Mouse (Mus musculus) embryonic facial prominence, embryonic 10.5 days (tissue): ENCODE results near the gene Doc2b. TPM values are rescaled to one million over a fixed set of nuclear protein-coding genes. Genes with fewer than 3 reads are reported as not detected.

ENCODE experiments used
- DNase-seq: peaks from one replicate; pipeline ENCODE4 v3.0.0-alpha.2; 2017; ENCODE audit warnings: low spot score
- H3K27ac ChIP-seq: fragments of 300-500 bp; sonication (generic); replicated peaks from 2 replicates; pipeline ENCODE4 v1.5.1; 2016; ENCODE audit warnings: mild to moderate bottlenecking
- H3K27me3 ChIP-seq: fragments of 300-500 bp; sonication (generic); replicated peaks from 2 replicates; pipeline ENCODE4 v1.6.1; 2016; ENCODE audit warnings: low read depth, mild to moderate bottlenecking; ENCODE audit not compliant: poor library complexity, severe bottlenecking
- H3K36me3 ChIP-seq: fragments of 300-500 bp; sonication (generic); replicated peaks from 2 replicates; pipeline ENCODE4 v1.6.1; 2016; ENCODE audit warnings: mild to moderate bottlenecking, moderate library complexity
- H3K4me1 ChIP-seq: fragments of 300-500 bp; sonication (generic); 2 replicates; pipeline ENCODE4 v1.6.1; 2016
- H3K4me3 ChIP-seq: fragments of 300-500 bp; sonication (generic); 2 replicates; pipeline ENCODE4 v1.5.1; 2016; ENCODE audit warnings: mild to moderate bottlenecking, moderate library complexity
- H3K9me3 ChIP-seq: fragments of 300-500 bp; sonication (generic); 2 replicates; pipeline ENCODE4 v1.6.1; 2016; ENCODE audit warnings: mild to moderate bottlenecking
- WGBS: fragments of 180-500 bp; shearing (Covaris S2); methylation state at CpG from one replicate; pipeline ENCODE4 v1.1.7; 2016; 5-methylcytosine and 5-hydroxymethylcytosine counted together
- polyA plus RNA-seq: library from polyadenylated mRNA; unstranded; fragments of >200 nt; fragmentation: Nextera tagmentation; extraction: Ambion mirVana; gene quantifications from 2 replicates; pipeline ENCODE4 v1.2.1, GENCODE M21; 2016

Doc2b gene
- 0.22 and 0.28 TPM in 2 replicates for polyA plus RNA-seq

- H3K27ac ChIP-seq: peak within 1 kb of the TSS; percentile 72
- WGBS: 5% methylated on average over 37 of the region's 37 CpGs
- H3K4me3 ChIP-seq: peak within 1 kb of the TSS; percentile 56
- no peaks in the 10 kb centered on the region for H3K9me3 ChIP-seq
- H3K27me3 ChIP-seq: peaks cover 88% of the 10 kb centered on the region
- DNase-seq: peak; percentile 65
- peaks cover 22% of the 10 kb centered on the region for H3K4me1 ChIP-seq
- H3K36me3 ChIP-seq: no peaks in the 10 kb centered on the region
Measured at GRCm38 (mm10) chr11:75796029-75796445, at the start of gene Doc2b. TSS of gene Doc2b (minus strand) at chr11:75796049.

GRCm38 (mm10) chr11:75842904-75843619 lies 47.2 kb upstream of the Doc2b start:
- Histone ChIP-seq H3K36me3 (no peaks in the 10 kb centered on the region), H3K9me3 (no peaks in the 10 kb centered on the region), H3K27ac (peak overlapping the region; percentile 5), H3K4me1 (peaks cover 59% of the 10 kb centered on the region), H3K27me3 (peaks cover 15% of the 10 kb centered on the region), H3K4me3 (no peak overlapping the region)
- peak; percentile 57 for DNase-seq
- 55% methylated on average over 4 of the region's 4 CpGs for WGBS

GRCm38 (mm10) chr11:75841503-75841902 lies 45.7 kb upstream of the Doc2b start:
- H3K4me3 ChIP-seq: no peak overlapping the region
- H3K36me3 ChIP-seq: no peaks in the 10 kb centered on the region
- no peaks in the 10 kb centered on the region for H3K9me3 ChIP-seq
- 0 out of 2 replicates have a peak overlapping the region, but pooled peaks have one; percentile 24 for H3K27ac ChIP-seq
- DNase-seq: no peak
- WGBS: 69% methylated on average over 3 of the region's 3 CpGs
- peaks cover 15% of the 10 kb centered on the region for H3K27me3 ChIP-seq
- peaks cover 55% of the 10 kb centered on the region for H3K4me1 ChIP-seq

GRCm38 (mm10) chr11:75839536-75840430 lies 43.9 kb upstream of the Doc2b start:
- WGBS: 81% methylated on average over 12 of the region's 12 CpGs
- H3K9me3 ChIP-seq: no peaks in the 10 kb centered on the region
- no peaks in the 10 kb centered on the region for H3K36me3 ChIP-seq
- no peak overlapping the region for H3K4me3 ChIP-seq
- DNase-seq: no peak
- peaks cover 43% of the 10 kb centered on the region for H3K4me1 ChIP-seq
- H3K27me3 ChIP-seq: peaks cover 15% of the 10 kb centered on the region
- H3K27ac ChIP-seq: no peak overlapping the region

GRCm38 (mm10) chr11:75838861-75839426 lies 43.1 kb upstream of the Doc2b start:
- peaks cover 34% of the 10 kb centered on the region for H3K4me1 ChIP-seq
- no peaks in the 10 kb centered on the region for H3K9me3 ChIP-seq
- no peak overlapping the region for H3K27ac ChIP-seq
- no peaks in the 10 kb centered on the region for H3K36me3 ChIP-seq
- WGBS: 77% methylated on average over 10 of the region's 10 CpGs
- peaks cover 15% of the 10 kb centered on the region for H3K27me3 ChIP-seq
- no peak for DNase-seq
- no peak overlapping the region for H3K4me3 ChIP-seq

GRCm38 (mm10) chr11:75836240-75836610 lies 40.4 kb upstream of the Doc2b start:
- Histone ChIP-seq H3K27me3 (peaks cover under 1% of the 10 kb centered on the region; the same call in 1 of the 2 replicates), H3K36me3 (no peaks in the 10 kb centered on the region), H3K9me3 (no peaks in the 10 kb centered on the region), H3K4me3 (no peak overlapping the region), H3K27ac (no peak overlapping the region), H3K4me1 (peaks cover 17% of the 10 kb centered on the region)
- WGBS: 73% methylated on average over 11 of the region's 11 CpGs
- DNase-seq: no peak

- Histone ChIP-seq H3K9me3 (no peaks in the 10 kb centered on the region), H3K36me3 (no peaks in the 10 kb centered on the region), H3K4me3 (no peak overlapping the region), H3K27me3 (no peaks in the 10 kb centered on the region; the same call in 1 of the 2 replicates), H3K4me1 (peaks cover 16% of the 10 kb centered on the region), H3K27ac (no peak overlapping the region)
- WGBS: 82% methylated on average over 11 of the region's 11 CpGs
- DNase-seq: no peak
Measured at GRCm38 (mm10) chr11:75835587-75836239, 39.9 kb upstream of the Doc2b start.

GRCm38 (mm10) chr11:75833081-75833480 lies 37.2 kb upstream of the Doc2b start:
- H3K27ac ChIP-seq: no peak overlapping the region
- no peaks in the 10 kb centered on the region; the same call in 1 of the 2 replicates for H3K27me3 ChIP-seq
- DNase-seq: no peak
- H3K4me1 ChIP-seq: peaks cover 3% of the 10 kb centered on the region; the same call in 1 of the 2 replicates
- H3K9me3 ChIP-seq: no peaks in the 10 kb centered on the region
- WGBS: 85% methylated on average over 6 of the region's 6 CpGs
- no peak overlapping the region for H3K4me3 ChIP-seq
- H3K36me3 ChIP-seq: no peaks in the 10 kb centered on the region

GRCm38 (mm10) chr11:75830386-75830785 lies 34.5 kb upstream of the Doc2b start:
- no peak overlapping the region for H3K4me3 ChIP-seq
- 89% methylated on average over 3 of the region's 3 CpGs for WGBS
- no peaks in the 10 kb centered on the region for H3K36me3 ChIP-seq
- H3K4me1 ChIP-seq: peaks cover 3% of the 10 kb centered on the region; the same call in 1 of the 2 replicates
- H3K27ac ChIP-seq: no peak overlapping the region
- no peaks in the 10 kb centered on the region; the same call in 1 of the 2 replicates for H3K27me3 ChIP-seq
- no peaks in the 10 kb centered on the region for H3K9me3 ChIP-seq
- no peak for DNase-seq

- Histone ChIP-seq H3K36me3 (no peaks in the 10 kb centered on the region), H3K4me3 (no peak overlapping the region), H3K27ac (no peak overlapping the region), H3K27me3 (0 out of 2 replicates have a peak, but pooled peaks cover 9% of the 10 kb centered on the region), H3K9me3 (no peaks in the 10 kb centered on the region), H3K4me1 (peaks cover 6% of the 10 kb centered on the region; the same call in 1 of the 2 replicates)
- WGBS: 83% methylated on average over 8 of the region's 8 CpGs
- no peak for DNase-seq
Measured at GRCm38 (mm10) chr11:75827414-75827813, 31.6 kb upstream of the Doc2b start.

- DNase-seq: no peak
- no peak overlapping the region for H3K4me3 ChIP-seq
- H3K4me1 ChIP-seq: peaks cover 5% of the 10 kb centered on the region
- no peaks in the 10 kb centered on the region for H3K9me3 ChIP-seq
- no peak overlapping the region for H3K27ac ChIP-seq
- peaks cover 17% of the 10 kb centered on the region; the same call in 1 of the 2 replicates for H3K27me3 ChIP-seq
- no peaks in the 10 kb centered on the region for H3K36me3 ChIP-seq
- WGBS: 72% methylated on average over 7 of the region's 7 CpGs
Measured at GRCm38 (mm10) chr11:75823506-75823905, 27.7 kb upstream of the Doc2b start.

- H3K4me3 ChIP-seq: no peak overlapping the region
- no peak for DNase-seq
- H3K9me3 ChIP-seq: no peaks in the 10 kb centered on the region
- 59% methylated on average over 10 of the region's 10 CpGs for WGBS
- H3K36me3 ChIP-seq: no peaks in the 10 kb centered on the region
- H3K4me1 ChIP-seq: peaks cover 26% of the 10 kb centered on the region
- H3K27me3 ChIP-seq: 0 out of 2 replicates have a peak, but pooled peaks cover 10% of the 10 kb centered on the region
- no peak overlapping the region for H3K27ac ChIP-seq
Measured at GRCm38 (mm10) chr11:75813085-75813484, 17.2 kb upstream of the Doc2b start.
